Mouse (Mus musculus): ENCODE results near the gene Lce6a.

The Lce6a gene

GRCm38 (mm10) chr3:92621560-92621959 lies at the start of gene Lce6a:
Lce6a (minus strand) TSS chr3:92621660.
- no peak for DNase-seq (ENCODE audit: low read depth, low spot score)

DNA sequence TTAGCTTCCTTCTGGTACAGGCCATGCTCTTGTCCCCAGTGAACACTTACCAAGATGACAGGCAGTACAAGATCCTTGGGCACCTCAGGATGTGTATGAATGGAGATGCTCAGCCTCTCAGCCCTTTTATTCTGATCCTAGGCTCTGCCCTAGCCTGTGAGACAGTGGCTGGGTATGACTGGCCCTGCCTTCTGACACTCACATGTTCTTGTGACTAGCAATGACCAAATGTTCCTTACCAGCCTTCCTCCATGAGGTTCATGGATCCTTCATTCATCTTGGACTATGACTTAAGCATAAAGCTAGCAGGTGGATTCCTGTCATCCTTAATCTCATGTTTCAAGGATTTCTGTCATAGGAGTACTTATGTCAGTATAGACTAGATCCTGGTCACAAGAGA lies 48.8 kb upstream of the Lce6a start, which contains the start of gene Lce1a2:
Gene Lce1a2, minus strand, starts transcription at position 101 of the 400 bp plus-strand sequence.
- no peak for DNase-seq (ENCODE audit: low read depth, low spot score)

GRCm38 (mm10) chr3:92656826-92657225 lies 35.4 kb upstream of the Lce6a start, which contains the start of gene Lce1b:
Lce1b (minus strand) TSS chr3:92656926.
- no peak for DNase-seq (ENCODE audit: low read depth, low spot score)

DNA sequence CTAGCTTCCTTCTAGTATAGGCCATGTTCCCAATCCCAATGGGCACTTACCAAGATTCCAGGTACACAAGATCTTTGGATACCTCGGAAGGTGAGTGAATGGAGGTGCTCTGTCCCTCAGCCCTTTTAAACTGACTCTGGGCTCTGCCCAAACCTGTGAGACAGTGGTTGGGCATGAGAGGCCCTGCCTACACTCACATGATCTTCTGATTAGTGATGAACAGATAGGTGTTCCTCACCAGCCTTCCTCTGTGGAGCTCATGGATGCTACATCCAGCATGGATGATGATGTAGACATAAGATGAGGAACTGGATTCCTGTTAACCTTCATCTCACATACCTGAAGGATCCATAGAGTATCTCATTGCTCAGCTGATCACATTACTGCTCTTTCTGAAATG lies 26.7 kb upstream of the Lce6a start, which contains the start of gene Lce1a1:
Gene Lce1a1, minus strand, starts transcription at position 101 of the 400 bp plus-strand sequence.
- no peak for DNase-seq (ENCODE audit: low read depth, low spot score)

GRCm38 (mm10) chr3:92639854-92640253 lies 18.4 kb upstream of the Lce6a start:
- DNase-seq (ENCODE audit: low read depth, low spot score) = no peak

GRCm38 (mm10) chr3:92638653-92638991 lies 17.2 kb upstream of the Lce6a start:
- no peak for DNase-seq (ENCODE audit: low read depth, low spot score)

DNA sequence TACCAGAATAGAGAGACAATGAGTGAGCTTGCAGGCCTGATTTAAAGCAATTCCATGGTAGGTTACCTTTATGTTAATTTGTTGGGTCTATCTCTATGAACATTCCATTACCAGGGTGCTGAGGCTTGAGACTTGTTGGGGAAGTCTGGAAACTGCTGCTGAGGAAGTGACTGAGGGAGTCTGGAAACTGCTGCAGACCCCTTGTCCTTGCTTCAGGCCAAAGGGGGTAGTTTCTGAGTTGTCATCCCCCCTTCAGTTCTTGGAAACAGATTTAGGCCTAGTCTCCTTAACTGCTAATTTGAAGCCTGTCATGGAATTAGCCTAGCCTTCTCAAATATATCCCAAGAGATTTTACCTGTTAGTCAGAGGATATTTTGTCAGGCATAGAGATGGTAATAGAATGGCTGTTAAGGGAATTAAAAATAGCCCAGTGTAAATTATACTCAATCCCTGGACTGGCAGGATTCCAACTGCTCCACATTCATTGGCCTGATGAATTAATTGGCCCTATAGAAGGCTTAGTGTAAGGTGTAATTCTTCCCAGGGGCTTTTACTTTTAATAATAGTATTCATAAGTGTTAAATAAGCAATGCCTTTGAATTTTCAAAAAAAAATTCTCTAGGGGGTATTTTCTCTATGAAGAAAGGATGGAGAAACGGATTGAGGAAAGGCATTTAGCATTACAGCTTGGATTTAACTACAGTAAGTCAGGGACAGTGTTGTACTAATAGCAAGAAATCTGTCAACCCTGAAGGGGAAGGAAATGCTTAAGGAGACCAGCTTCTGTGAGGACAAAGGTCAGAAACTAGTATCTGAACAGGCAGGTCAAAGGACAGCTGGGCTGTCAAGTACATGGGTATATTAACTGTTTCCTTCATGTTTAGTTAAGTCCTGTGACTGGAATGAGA lies 16.5 kb upstream of the Lce6a start:
- DNase-seq (ENCODE audit: low read depth, low spot score) = no peak

- DNase-seq (ENCODE audit: low read depth, low spot score) = no peak
These were observed 11.7 kb downstream of the Lce6a start for GRCm38 (mm10) chr3:92609804-92610203.

- no peak for DNase-seq (ENCODE audit: low read depth, low spot score)
These were observed 14.1 kb downstream of the Lce6a start, which contains the start of gene 2210017I01Rik for GRCm38 (mm10) chr3:92607392-92607791. 2210017I01Rik (minus strand) TSS chr3:92607492.

DNA sequence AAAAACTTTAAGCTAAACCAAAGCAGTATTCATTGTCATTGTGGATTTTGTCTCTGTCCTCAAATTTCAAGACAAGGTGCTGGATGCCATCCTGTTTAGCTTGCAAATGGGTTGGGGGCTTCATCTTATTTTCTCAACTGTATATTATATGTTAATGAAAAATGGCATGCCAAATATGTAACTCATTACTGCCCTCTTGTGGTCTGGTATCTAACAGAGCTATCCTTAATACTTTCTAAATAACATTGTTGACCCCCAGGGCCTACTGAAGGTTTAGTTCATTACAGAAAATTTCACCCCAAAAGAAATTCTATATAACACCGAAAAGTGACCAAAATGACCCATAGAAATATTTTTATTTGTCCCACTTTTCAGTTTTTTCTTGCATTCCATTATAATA lies 19.3 kb downstream of the Lce6a start:
- no peak for DNase-seq (ENCODE audit: low read depth, low spot score)

DNA sequence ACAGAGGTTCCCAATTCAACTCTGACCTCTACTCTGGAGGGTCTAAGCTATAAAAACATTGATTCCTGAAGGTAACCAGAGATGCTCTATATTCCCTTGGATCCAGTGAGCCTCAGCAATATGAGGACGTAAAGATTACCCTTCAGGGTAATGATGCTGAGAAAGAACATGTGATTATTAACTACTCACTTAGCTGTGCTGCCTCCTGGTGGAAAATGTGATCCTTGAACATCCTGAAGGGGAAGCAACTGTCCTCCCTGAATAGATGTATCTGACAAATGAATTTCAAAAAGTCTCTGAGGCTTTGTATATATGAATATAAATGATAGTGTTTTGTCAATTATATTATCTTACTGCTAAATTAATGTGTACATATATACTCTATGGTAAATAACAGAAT lies 21.0 kb downstream of the Lce6a start:
- DNase-seq (ENCODE audit: low read depth, low spot score) = no peak

DNA sequence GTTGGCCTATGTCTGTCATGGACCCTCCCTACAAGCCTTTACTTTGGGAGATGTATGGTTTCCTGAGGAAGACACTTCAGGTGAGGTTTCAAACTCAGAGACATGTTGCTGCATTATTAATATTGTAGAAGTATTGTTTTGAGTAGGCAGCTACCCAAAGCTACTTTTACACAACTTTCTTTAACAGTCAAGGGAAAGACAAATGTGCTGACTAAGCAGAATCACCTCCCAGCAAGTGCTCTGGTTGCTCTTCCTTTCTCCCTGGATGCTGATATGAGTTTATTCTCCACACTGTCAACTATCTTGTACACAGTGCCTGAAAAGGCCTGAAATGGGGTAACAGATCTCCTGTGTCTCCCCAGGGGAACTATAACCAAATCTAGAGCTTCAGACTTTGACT lies 21.5 kb downstream of the Lce6a start:
- no peak for DNase-seq (ENCODE audit: low read depth, low spot score)

DNA sequence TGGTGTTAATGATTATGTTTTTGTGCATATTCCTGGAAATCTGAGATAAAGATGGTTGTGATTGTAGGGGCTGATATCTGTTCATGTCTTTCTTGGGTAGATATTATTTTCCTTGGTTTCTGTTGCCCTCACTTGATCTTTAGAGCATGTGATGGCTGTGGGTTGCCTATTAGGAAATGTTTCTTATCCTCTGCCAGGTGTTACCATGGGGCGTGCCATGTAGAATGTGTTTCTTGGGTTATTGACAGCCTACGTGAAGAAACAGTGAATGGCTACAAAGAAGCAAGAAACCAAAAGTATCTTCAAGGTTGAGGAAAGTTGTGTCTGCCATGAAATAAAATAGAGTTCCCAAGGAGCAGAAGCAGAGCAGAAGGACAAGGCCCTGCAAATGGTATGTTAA lies 23.0 kb downstream of the Lce6a start:
- DNase-seq (ENCODE audit: low read depth, low spot score) = no peak

DNA sequence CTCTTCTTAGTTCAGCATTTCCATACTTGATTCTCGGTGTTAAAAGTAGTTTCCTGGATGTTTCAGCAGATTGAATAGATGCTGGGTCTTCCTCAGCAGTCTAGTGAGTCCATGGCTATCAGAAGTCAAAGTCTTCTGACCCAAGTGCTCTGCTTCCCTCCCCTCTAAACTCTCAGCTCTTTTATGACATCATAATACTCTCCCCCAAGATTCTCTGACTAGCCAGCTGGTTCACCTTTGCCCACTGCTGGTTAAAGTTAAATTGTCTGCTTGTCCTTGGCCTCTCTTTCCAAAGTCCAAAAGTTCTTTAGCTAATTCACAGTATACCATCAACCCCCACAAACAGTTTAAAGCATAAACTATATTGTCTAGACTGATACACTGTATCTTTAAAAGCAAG lies 32.6 kb downstream of the Lce6a start, which contains the start of gene Smcp:
Gene Smcp, minus strand, starts transcription at position 140 of the 400 bp plus-strand sequence.
- no peak for DNase-seq (ENCODE audit: low read depth, low spot score)

DNA sequence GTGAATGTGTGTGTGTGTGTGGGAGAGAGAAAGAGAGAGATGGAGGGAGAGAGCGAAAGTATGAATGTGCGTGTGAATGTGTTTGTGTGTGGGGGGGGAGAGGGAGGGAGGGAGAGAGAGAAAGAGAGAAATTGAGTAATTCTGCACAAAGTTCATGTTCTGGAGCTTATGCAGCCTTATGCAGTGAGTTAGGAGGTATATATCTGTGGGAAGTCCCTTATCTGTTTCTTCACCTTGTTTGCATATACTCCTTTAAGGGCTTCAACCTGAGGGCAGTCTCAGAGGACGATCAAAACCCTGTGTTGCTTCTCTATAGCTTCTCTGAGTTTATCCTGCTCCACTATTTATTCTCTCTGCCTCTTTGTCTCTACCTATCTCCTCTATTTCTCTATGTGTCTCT lies 34.3 kb downstream of the Lce6a start:
- DNase-seq (ENCODE audit: low read depth, low spot score) = no peak

DNA sequence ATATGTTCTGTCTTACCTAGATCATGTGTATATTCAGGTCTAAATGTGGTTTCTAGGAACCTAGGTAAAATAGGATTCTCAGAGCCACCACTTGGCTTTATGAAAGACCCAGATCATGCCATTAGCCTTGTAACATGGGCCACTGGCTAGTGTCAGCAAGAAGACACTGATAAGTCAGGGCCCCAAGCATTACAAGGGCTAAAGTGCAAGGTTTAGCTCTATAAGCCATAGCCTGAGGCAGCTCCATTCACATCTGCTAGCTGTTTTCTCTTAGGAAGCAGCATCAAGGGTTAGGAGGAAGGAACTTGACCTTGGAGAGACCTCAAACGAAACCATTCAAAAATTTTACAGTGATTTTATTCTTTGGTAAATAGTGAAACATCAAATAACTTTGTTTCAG lies 36.4 kb downstream of the Lce6a start:
- no peak for DNase-seq (ENCODE audit: low read depth, low spot score)

- DNase-seq (ENCODE audit: low read depth, low spot score) = no peak
These were observed 38.2 kb downstream of the Lce6a start for GRCm38 (mm10) chr3:92583164-92583826.

DNA sequence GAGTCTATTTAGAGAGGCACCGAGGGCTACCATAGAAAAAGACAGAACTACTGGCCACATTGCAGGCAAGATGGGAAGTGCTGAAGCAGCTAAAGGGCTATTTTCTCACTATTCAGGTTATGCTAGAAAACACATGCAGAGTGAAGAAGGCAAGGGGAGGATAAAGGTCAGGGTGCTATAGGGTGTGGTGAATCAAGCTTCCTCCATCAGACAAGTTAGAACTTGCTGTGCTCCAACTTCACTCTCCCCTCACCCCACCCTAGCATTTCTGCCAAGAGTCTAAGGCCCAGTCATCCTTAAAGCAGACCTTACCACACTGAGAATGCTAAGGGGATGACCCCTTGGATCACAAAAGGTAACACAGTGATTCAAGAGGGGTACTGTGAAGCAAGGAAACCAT lies 42.0 kb downstream of the Lce6a start:
- DNase-seq (ENCODE audit: low read depth, low spot score) = no peak

DNA sequence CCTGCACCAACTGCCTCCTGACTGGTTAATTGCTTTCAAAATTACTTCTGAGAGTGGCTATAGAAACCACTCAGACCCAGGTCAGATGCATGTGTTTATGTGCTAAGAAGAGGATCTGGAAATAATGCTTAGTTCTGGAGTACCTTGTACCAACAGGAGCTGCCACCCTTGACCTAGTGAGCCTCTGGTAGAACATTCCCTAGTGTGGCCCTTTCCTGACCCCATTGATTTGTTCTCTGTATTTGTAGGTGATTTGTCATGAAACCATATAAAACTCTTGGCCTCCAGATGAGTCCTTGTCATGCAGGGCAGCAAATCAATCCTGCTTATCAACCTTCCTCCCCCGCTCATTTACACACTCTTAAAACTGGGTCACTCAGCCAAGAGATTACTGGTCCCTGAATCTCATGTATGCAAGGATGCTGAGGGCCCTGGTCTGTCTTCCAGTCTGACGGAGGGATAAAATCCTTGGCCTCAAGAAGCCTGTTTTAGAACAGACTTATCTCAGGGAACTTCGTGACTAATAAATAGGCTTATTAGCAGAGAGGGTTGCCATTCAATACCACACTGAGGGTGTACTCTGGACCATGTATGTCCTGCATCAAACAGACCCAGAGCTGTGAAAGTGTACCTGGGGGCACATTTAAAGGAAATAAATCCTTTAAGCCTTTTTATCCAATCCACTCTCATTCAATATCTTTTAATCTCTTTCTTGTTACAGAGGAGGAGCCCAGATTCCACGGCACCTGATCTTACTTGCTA lies 42.6 kb downstream of the Lce6a start:
- DNase-seq (ENCODE audit: low read depth, low spot score) = no peak

- DNase-seq (ENCODE audit: low read depth, low spot score) = no peak
These were observed 47.9 kb downstream of the Lce6a start, which contains the start of gene Ivl for GRCm38 (mm10) chr3:92573449-92574041. Ivl (minus strand) TSS chr3:92573735.

DNA sequence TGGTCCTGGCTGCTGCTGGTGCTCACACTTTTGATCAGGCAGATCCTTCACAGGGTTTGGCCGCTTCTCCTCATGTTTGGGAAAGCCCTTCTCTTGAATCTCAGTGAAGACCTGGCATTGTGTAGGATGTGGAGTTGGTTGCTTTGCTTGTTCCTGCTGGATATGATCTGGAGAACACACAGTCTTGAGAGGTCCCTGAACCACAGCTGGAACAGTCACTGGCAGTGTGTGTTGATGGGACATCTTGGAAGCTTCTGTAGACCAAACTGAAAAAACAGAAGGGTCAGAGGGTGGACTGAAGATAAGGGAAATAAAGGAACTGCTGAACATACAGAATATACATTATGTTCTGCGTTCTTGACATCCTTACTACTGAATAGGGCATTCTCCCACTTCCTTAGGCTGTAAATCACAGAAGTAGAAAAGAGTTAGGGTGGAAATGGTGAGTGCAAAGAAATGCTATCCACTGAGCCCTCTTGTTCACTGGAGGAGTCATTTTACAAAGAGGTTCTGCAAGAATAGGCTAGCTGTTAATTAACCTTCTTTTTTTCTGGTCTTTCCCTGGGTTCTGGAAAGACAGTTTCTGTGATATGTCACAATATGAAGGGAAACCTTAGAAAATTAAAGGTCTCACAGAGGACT lies 48.8 kb downstream of the Lce6a start:
- no peak for DNase-seq (ENCODE audit: low read depth, low spot score)
